Mouse (Mus musculus) midbrain, postnatal 0 days (tissue): ENCODE results near the gene Gpc1. TPM values are rescaled to one million over a fixed set of nuclear protein-coding genes. Genes with fewer than 3 reads are reported as not detected.

Experiments used
- ATAC-seq: fragments of 200-750 bp; cut with Nextera tagmentation; 2 replicates; pipeline ENCODE4 v1.8.0; 2017; ENCODE audit warnings: moderate number of reproducible peaks, mild to moderate bottlenecking, moderate TSS enrichment, moderate library complexity; ENCODE audit not compliant: low FRiP score
- DNase-seq: peaks from one replicate; pipeline ENCODE4 v3.0.0-alpha.2; 2015; ENCODE audit warnings: low spot score
- H3K27ac ChIP-seq: fragments of 300-500 bp; sonication (generic); 2 replicates; pipeline ENCODE4 v1.5.1; 2014; ENCODE audit warnings: low read depth, mild to moderate bottlenecking, low read length, mixed read lengths
- H3K27me3 ChIP-seq: fragments of 300-500 bp; sonication (generic); 2 replicates; pipeline ENCODE4 v1.6.1; 2014; ENCODE audit warnings: low read length, control low read depth, mixed read lengths; ENCODE audit not compliant: insufficient read depth
- H3K36me3 ChIP-seq: fragments of 300-500 bp; sonication (generic); 2 replicates; pipeline ENCODE4 v1.6.1; 2014; ENCODE audit warnings: low read length, control low read depth, mixed read lengths; ENCODE audit not compliant: insufficient read depth
- H3K4me1 ChIP-seq: fragments of 300-500 bp; sonication (generic); 2 replicates; pipeline ENCODE4 v1.6.1; 2014; ENCODE audit warnings: mild to moderate bottlenecking, control low read depth, antibody characterized with exemption, low read length, mixed read lengths; ENCODE audit not compliant: insufficient read depth
- H3K4me2 ChIP-seq: fragments of 300-500 bp; sonication (generic); 2 replicates; pipeline ENCODE4 v1.6.1; 2014; ENCODE audit warnings: low read depth, mild to moderate bottlenecking, low read length, mixed read lengths; ENCODE audit not compliant: poor library complexity, severe bottlenecking
- H3K4me3 ChIP-seq: fragments of 300-500 bp; sonication (generic); 2 replicates; pipeline ENCODE4 v1.5.1; 2014; ENCODE audit warnings: low read depth, mild to moderate bottlenecking, low read length, moderate library complexity
- H3K9ac ChIP-seq: fragments of 300-500 bp; sonication (generic); replicated peaks from 2 replicates; pipeline ENCODE4 v1.6.1; 2014; ENCODE audit warnings: mild to moderate bottlenecking, low read length, moderate library complexity, mixed read lengths; ENCODE audit not compliant: poor library complexity, severe bottlenecking
- H3K9me3 ChIP-seq: fragments of 300-500 bp; sonication (generic); 2 replicates; pipeline ENCODE4 v1.6.1; 2016; ENCODE audit warnings: low read length, control low read depth
- CTCF ChIP-seq: IDR thresholded peaks from 2 replicates; pipeline ENCODE4 v1.5.1; 2016; ENCODE audit warnings: antibody characterized with exemption, mild to moderate bottlenecking
- WGBS: fragments of 180-500 bp; shearing (Covaris S2); extraction: QIAGEN DNeasy Blood & Tissue Kit; methylation state at CpG from one replicate; pipeline ENCODE4 v1.1.7; 2014; 5-methylcytosine and 5-hydroxymethylcytosine counted together
- polyA plus RNA-seq: library from polyadenylated mRNA; unstranded; fragments of >200 nt; fragmentation: Nextera tagmentation; extraction: Ambion mirVana; gene quantifications from 2 replicates; pipeline ENCODE4 v1.2.1, GENCODE M21; 2015
- total RNA-seq: library from RNA; depleted of rRNA; stranded (reverse); fragments of >200 nt; gene quantifications from 2 replicates; pipeline ENCODE4 v1.2.3, GENCODE M21; 2014

The Gpc1 gene
- total and polyA plus RNA-seq, 2 experiments from 2014 or later: 53.3 to 151 TPM

GRCm38 (mm10) chr1:92815756-92816294, 15.6 kb upstream of the Gpc1 start:
- TF ChIP-seq CTCF: no peak
- ATAC-seq (no peak), DNase-seq (no peak)
- Histone ChIP-seq H3K4me2 (no peak overlapping the region), H3K9ac (no peak overlapping the region), H3K27ac (no peak overlapping the region), H3K9me3 (no peaks in the 10 kb centered on the region), H3K36me3 (no peaks in the 10 kb centered on the region), H3K4me1 (no peaks in the 10 kb centered on the region), H3K27me3 (no peaks in the 10 kb centered on the region), H3K4me3 (no peak overlapping the region)
- 85% methylated on average over 5 of the region's 5 CpGs for WGBS

GRCm38 (mm10) chr1:92830626-92831187, 738 bp upstream of the Gpc1 start:
- TF ChIP-seq CTCF: no peak
- H3K27ac ChIP-seq: peak overlapping the region; percentile 88; the same call in 1 of the 2 replicates
- H3K36me3 ChIP-seq: peaks cover 3% of the 10 kb centered on the region; the same call in 1 of the 2 replicates
- H3K9ac ChIP-seq: peak overlapping the region; percentile 44; the same call in 1 of the 2 replicates
- WGBS: 5% methylated on average over 13 of the region's 13 CpGs
- H3K27me3 ChIP-seq: peaks cover 4% of the 10 kb centered on the region; the same call in 1 of the 2 replicates
- DNase-seq (no peak), ATAC-seq (no peak)
- peaks cover 12% of the 10 kb centered on the region; the same call in 1 of the 2 replicates for H3K4me1 ChIP-seq
- H3K4me2 ChIP-seq: peak overlapping the region; percentile 70
- H3K9me3 ChIP-seq: no peaks in the 10 kb centered on the region
- H3K4me3 ChIP-seq: peak overlapping the region; percentile 90

- Histone ChIP-seq H3K27me3 (peaks cover 4% of the 10 kb centered on the region; the same call in 1 of the 2 replicates), H3K9ac (peak overlapping the region; percentile 92), H3K4me3 (peak overlapping the region; percentile 90), H3K36me3 (peaks cover 7% of the 10 kb centered on the region), H3K4me2 (peak overlapping the region; percentile 70), H3K27ac (peak overlapping the region; percentile 88), H3K4me1 (peaks cover 12% of the 10 kb centered on the region; the same call in 1 of the 2 replicates), H3K9me3 (no peaks in the 10 kb centered on the region)
- DNase-seq: peak; percentile 80
- ATAC-seq: peak; percentile 6; the same call in 1 of the 2 replicates
- peak; percentile 21 for TF ChIP-seq CTCF
- WGBS: under 1% methylated on average over 58 of the region's 62 CpGs
Observed at GRCm38 (mm10) chr1:92832011-92833010, 866 bp downstream of the Gpc1 start.

- no peaks in the 10 kb centered on the region for H3K9me3 ChIP-seq
- peak; percentile 90 for DNase-seq
- H3K27me3 ChIP-seq: peaks cover 4% of the 10 kb centered on the region; the same call in 1 of the 2 replicates
- H3K36me3 ChIP-seq: peaks cover 7% of the 10 kb centered on the region
- no peak overlapping the region for H3K4me2 ChIP-seq
- H3K27ac ChIP-seq: no peak overlapping the region
- ATAC-seq: peak; percentile 28; the same call in 1 of the 2 replicates
- no peak overlapping the region for H3K4me3 ChIP-seq
- WGBS: 59% methylated on average over 7 of the region's 7 CpGs
- no peak overlapping the region for H3K9ac ChIP-seq
- TF ChIP-seq CTCF: peak; percentile 91
- H3K4me1 ChIP-seq: peaks cover 12% of the 10 kb centered on the region; the same call in 1 of the 2 replicates
Observed at GRCm38 (mm10) chr1:92833987-92834706, 2.7 kb downstream of the Gpc1 start.
